Mouse (Mus musculus): ENCODE results near the gene Stip1. TPM values are rescaled to one million over a fixed set of nuclear protein-coding genes. Genes with fewer than 3 reads are reported as not detected.

Stip1 gene
- polyA plus RNA-seq, 1 experiment: 192 TPM

- Histone ChIP-seq H3K4me1 (ENCODE audit: control insufficient read depth, insufficient read depth, low read length) (peaks cover 17% of the 10 kb centered on the region; the same call in 1 of the 2 replicates), H3K27ac (ENCODE audit: insufficient read depth, low read length) (no peak overlapping the region), H3K4me3 (ENCODE audit: insufficient read depth, low read length) (no peak overlapping the region)
- TF ChIP-seq CTCF (IDR thresholded peaks at IDR 0.05; ENCODE audit: borderline replicate concordance, insufficient read depth, low read length) (no peak), POLR2A (IDR thresholded peaks at IDR 0.05; ENCODE audit: low read depth, low read length) (no peak)
Measured at GRCm38 (mm10) chr19:7066034-7066827, 26.5 kb upstream of the Stip1 start.

- H3K4me1 ChIP-seq (ENCODE audit: control insufficient read depth, insufficient read depth, low read length): peaks cover 8% of the 10 kb centered on the region; the same call in 1 of the 2 replicates
- H3K4me3 ChIP-seq (ENCODE audit: insufficient read depth, low read length): no peak overlapping the region
- H3K27ac ChIP-seq (ENCODE audit: insufficient read depth, low read length): no peak overlapping the region
- TF ChIP-seq POLR2A (IDR thresholded peaks at IDR 0.05; ENCODE audit: low read depth, low read length) (no peak), CTCF (IDR thresholded peaks at IDR 0.05; ENCODE audit: borderline replicate concordance, insufficient read depth, low read length) (peak; percentile 100)
Measured at GRCm38 (mm10) chr19:7064571-7064970, 24.8 kb upstream of the Stip1 start.

- Histone ChIP-seq H3K4me1 (ENCODE audit: control insufficient read depth, insufficient read depth, low read length) (peaks cover 7% of the 10 kb centered on the region; the same call in 1 of the 2 replicates), H3K27ac (ENCODE audit: insufficient read depth, low read length) (no peak overlapping the region), H3K4me3 (ENCODE audit: insufficient read depth, low read length) (no peak overlapping the region)
- TF ChIP-seq CTCF (IDR thresholded peaks at IDR 0.05; ENCODE audit: borderline replicate concordance, insufficient read depth, low read length) (no peak), POLR2A (IDR thresholded peaks at IDR 0.05; ENCODE audit: low read depth, low read length) (no peak)
Measured at GRCm38 (mm10) chr19:7062916-7063315, 23.1 kb upstream of the Stip1 start.

GRCm38 (mm10) chr19:7062110-7062509, 22.3 kb upstream of the Stip1 start:
- Histone ChIP-seq H3K27ac (ENCODE audit: insufficient read depth, low read length) (no peak overlapping the region), H3K4me1 (ENCODE audit: control insufficient read depth, insufficient read depth, low read length) (peaks cover 9% of the 10 kb centered on the region; the same call in 1 of the 2 replicates), H3K4me3 (ENCODE audit: insufficient read depth, low read length) (no peak overlapping the region)
- TF ChIP-seq POLR2A (IDR thresholded peaks at IDR 0.05; ENCODE audit: low read depth, low read length) (no peak), CTCF (IDR thresholded peaks at IDR 0.05; ENCODE audit: borderline replicate concordance, insufficient read depth, low read length) (no peak)

- Histone ChIP-seq H3K4me1 (ENCODE audit: control insufficient read depth, insufficient read depth, low read length) (peaks cover 9% of the 10 kb centered on the region), H3K27ac (ENCODE audit: insufficient read depth, low read length) (no peak overlapping the region), H3K4me3 (ENCODE audit: insufficient read depth, low read length) (no peak overlapping the region)
- TF ChIP-seq POLR2A (IDR thresholded peaks at IDR 0.05; ENCODE audit: low read depth, low read length): no peak
- TF ChIP-seq CTCF (IDR thresholded peaks at IDR 0.05; ENCODE audit: borderline replicate concordance, insufficient read depth, low read length): no peak
Measured at GRCm38 (mm10) chr19:7058541-7058940, 18.8 kb upstream of the Stip1 start.

GRCm38 (mm10) chr19:7057722-7058207, 18.0 kb upstream of the Stip1 start:
- peaks cover 9% of the 10 kb centered on the region for H3K4me1 ChIP-seq (ENCODE audit: control insufficient read depth, insufficient read depth, low read length)
- TF ChIP-seq CTCF (IDR thresholded peaks at IDR 0.05; ENCODE audit: borderline replicate concordance, insufficient read depth, low read length) (no peak), POLR2A (IDR thresholded peaks at IDR 0.05; ENCODE audit: low read depth, low read length) (peak; percentile 90)
- peak overlapping the region; percentile 34 for H3K4me3 ChIP-seq (ENCODE audit: insufficient read depth, low read length)
- H3K27ac ChIP-seq (ENCODE audit: insufficient read depth, low read length): 0 out of 2 replicates have a peak overlapping the region, but pooled peaks have one; percentile 19

GRCm38 (mm10) chr19:7057126-7057721, 17.5 kb upstream of the Stip1 start:
- Histone ChIP-seq H3K4me1 (ENCODE audit: control insufficient read depth, insufficient read depth, low read length) (peaks cover 9% of the 10 kb centered on the region), H3K27ac (ENCODE audit: insufficient read depth, low read length) (no peak overlapping the region), H3K4me3 (ENCODE audit: insufficient read depth, low read length) (peak overlapping the region; percentile 34)
- TF ChIP-seq CTCF (IDR thresholded peaks at IDR 0.05; ENCODE audit: borderline replicate concordance, insufficient read depth, low read length) (no peak), POLR2A (IDR thresholded peaks at IDR 0.05; ENCODE audit: low read depth, low read length) (no peak)

GRCm38 (mm10) chr19:7056248-7057087, 16.7 kb upstream of the Stip1 start, which contains the start of gene Macrod1:
Gene Macrod1, plus strand, starts transcription at chr19:7056810.
- Histone ChIP-seq H3K4me3 (ENCODE audit: insufficient read depth, low read length) (peak within 1 kb of the TSS; percentile 34), H3K27ac (ENCODE audit: insufficient read depth, low read length) (peak within 1 kb of the TSS; percentile 98; the same call in 1 of the 2 replicates), H3K4me1 (ENCODE audit: control insufficient read depth, insufficient read depth, low read length) (peaks cover 9% of the 10 kb centered on the region)
- TF ChIP-seq CTCF (IDR thresholded peaks at IDR 0.05; ENCODE audit: borderline replicate concordance, insufficient read depth, low read length) (no peak), POLR2A (IDR thresholded peaks at IDR 0.05; ENCODE audit: low read depth, low read length) (peak; percentile 47)

GRCm38 (mm10) chr19:7055173-7055572, 15.4 kb upstream of the Stip1 start:
- no peak overlapping the region for H3K4me3 ChIP-seq (ENCODE audit: insufficient read depth, low read length)
- no peak for TF ChIP-seq POLR2A (IDR thresholded peaks at IDR 0.05; ENCODE audit: low read depth, low read length)
- no peak for TF ChIP-seq CTCF (IDR thresholded peaks at IDR 0.05; ENCODE audit: borderline replicate concordance, insufficient read depth, low read length)
- peaks cover 9% of the 10 kb centered on the region for H3K4me1 ChIP-seq (ENCODE audit: control insufficient read depth, insufficient read depth, low read length)
- H3K27ac ChIP-seq (ENCODE audit: insufficient read depth, low read length): peak overlapping the region; percentile 98
